19 mouse cellular contexts compared by ENCODE assay signal in genomic region chr19:26966055-26966760, GRCm38 (mm10).
"Had no signal": no experiment of that assay in that cellular context is flagged by ENCODE, and none has a peak within 500 bp of the region (broad histone marks: within the 10 kb centered on the region; RNA-seq: fewer than 3 reads in every experiment).

No protein-coding gene starts in this region.

- H3K9ac ChIP-seq: liver, embryonic 13.5 days; lung, embryonic 14.5 days; midbrain, embryonic 13.5 days; stomach, embryonic 15.5 days had no signal

- H3K27me3 ChIP-seq: liver, embryonic 13.5 days; midbrain, embryonic 13.5 days; stomach, embryonic 15.5 days had no signal

- H3K27ac ChIP-seq: left cerebral cortex, adult 2 months; liver, embryonic 13.5 days; macrophage; midbrain, embryonic 13.5 days; stomach, embryonic 15.5 days had no signal

- H3K4me2 ChIP-seq: liver, embryonic 13.5 days; lung, embryonic 14.5 days; midbrain, embryonic 13.5 days; stomach, embryonic 15.5 days had no signal

- H3K4me3 ChIP-seq: left cerebral cortex, adult 2 months; liver, embryonic 13.5 days; midbrain, embryonic 13.5 days; myocyte; stomach, embryonic 15.5 days had no signal

- H3K36me3 ChIP-seq: liver, embryonic 13.5 days; midbrain, embryonic 13.5 days; stomach, embryonic 15.5 days had no signal

- ATAC-seq: intestine, embryonic 16.5 days; lung, postnatal 0 days; midbrain, embryonic 13.5 days; midbrain, embryonic 16.5 days had no signal

- DNase-seq: kidney, adult 18-20 months; kidney, adult 9 months; kidney, postnatal 14 days; kidney, postnatal 4 days; layer of hippocampus, adult 9-11 months; liver, embryonic 13.5 days; lung, embryonic 14.5 days; right cerebral cortex, adult 18-20 months; right cerebral cortex, postnatal 14 days; right cerebral cortex, postnatal 4 days; thymus, postnatal 25 days had no signal

- H3K4me1 ChIP-seq: liver, embryonic 13.5 days; midbrain, embryonic 13.5 days; stomach, embryonic 15.5 days had no signal

- H3K9me3 ChIP-seq: liver, embryonic 13.5 days; midbrain, embryonic 13.5 days; stomach, embryonic 15.5 days had no signal
